Mouse (Mus musculus): ENCODE results near the gene Zfp94. TPM values are rescaled to one million over a fixed set of nuclear protein-coding genes. Genes with fewer than 3 reads are reported as not detected.

Gene Zfp94
- total RNA-seq (2023): not detected in 2 replicates

GRCm38 (mm10) chr7:24316567-24317092 lies at the start of gene Zfp94:
Gene Zfp94, minus strand, starts transcription at chr7:24316666.

GRCm38 (mm10) chr7:24348896-24349295 lies 32.4 kb upstream of the Zfp94 start, which contains the start of gene Lypd5:
Gene Lypd5, plus strand, starts transcription at chr7:24349196.

DNA sequence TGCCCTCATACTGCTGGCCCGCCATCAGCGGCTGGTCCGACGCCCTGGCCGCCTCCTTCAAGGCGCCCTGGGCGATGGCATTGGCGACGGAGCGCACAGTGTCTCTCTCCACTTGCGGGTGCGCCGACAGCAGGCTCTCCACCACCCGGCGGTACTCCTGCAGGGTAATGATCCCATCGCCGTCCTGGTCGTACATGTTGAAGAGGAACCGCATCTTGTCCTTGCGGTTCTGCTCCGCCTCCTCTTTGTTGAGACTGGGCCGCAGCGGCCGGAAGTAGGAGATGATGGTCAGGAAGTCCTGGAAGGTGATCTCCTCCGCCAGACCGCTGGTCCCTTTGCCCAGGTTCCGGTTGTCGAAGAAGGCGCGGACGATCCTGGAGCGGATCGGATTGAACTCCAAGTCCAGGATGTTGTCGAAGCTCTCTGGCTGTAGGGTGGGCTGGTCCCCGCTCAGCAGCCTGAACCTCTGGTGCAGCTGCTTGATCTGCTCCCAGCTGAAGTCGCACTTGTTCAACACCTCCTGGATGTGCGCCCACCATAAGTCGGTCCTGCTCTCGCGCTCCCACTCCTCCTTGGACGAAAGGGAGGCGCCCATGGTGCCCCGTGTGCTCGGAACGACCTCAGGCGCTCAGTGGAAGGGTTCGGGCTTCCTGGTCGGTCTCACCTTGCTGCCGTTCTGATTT lies 17.0 kb upstream of the Zfp94 start, which contains the start of gene Tescl:
Tescl (minus strand) TSS at position 633 of the 683 bp plus-strand sequence.

GRCm38 (mm10) chr7:24300771-24301282 lies 15.6 kb downstream of the Zfp94 start, which contains the start of gene Zfp61:
Gene Zfp61, minus strand, starts transcription at chr7:24301232.

DNA sequence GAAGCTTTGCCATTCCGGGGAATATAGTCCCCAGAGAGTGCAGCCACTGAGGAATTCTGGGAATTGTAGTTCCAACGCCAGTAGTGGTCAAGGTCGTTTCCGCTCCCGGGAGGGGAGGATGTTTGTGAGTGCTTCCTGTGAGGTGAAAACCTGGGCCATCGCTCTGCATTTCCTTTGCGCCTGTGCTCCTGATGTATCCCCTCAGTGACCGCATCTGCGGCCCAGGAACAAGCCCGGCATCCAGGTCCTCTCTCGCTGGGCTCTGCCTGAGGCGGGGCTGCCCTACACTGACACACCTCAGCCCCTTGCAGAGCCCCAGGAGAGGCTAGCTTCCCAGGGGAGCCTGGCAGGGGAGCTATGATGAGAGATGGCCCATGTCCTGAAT lies 46.2 kb downstream of the Zfp94 start, which contains the start of gene Zfp93:
Zfp93 (plus strand) TSS at position 133 of the 385 bp plus-strand sequence.

DNA sequence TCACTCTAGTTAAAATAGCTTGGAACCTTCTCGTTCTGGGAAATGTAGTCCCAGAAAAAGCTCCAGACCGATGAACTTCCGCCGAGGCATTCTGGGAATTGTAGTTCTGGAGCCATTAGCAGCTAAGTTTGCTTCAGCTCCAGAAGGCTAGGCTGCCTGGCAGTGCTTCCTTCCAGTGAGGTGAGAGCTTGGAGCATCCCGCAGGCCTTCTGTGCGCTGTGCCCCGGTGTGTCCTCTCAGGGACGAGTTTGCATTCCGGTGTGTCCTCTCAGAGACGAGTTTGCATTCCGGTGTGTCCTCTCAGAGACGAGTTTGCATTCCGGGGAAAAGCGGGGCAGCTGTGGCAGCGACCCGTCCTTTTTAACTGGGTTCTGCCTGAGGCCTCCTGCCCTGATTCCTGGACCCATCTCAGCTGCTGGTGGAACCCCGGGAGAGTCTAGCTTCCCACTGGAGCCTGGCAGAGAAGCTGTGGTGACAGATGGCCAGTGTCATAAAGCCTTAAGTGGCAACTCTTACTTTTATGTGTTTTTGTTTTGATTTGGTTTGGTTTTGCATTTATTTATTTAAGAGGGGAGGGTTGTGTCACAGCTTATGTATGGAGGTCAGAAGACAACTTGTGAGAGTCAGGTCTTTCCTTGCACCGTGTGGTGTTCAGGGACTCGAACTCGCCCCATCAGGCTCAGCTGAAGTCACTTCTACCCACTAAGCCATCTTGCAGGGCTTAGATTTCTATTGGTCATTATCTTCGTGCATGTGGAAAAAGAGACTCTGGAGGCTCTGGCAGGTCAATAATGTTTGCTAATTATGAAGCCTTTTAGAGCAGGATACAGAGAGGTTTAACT lies 61.6 kb downstream of the Zfp94 start, which contains the start of gene Zfp108:
Zfp108 (plus strand) TSS at position 162 of the 842 bp plus-strand sequence.

Other genes starting within 250 kb of the Zfp94 start
- gene Zfp180, start 234.7 kb downstream of the Zfp94 start, total RNA-seq (2023): 14.1 and 21.8 TPM in 2 replicates
- gene Zfp112, start 204.4 kb downstream of the Zfp94 start, total RNA-seq (2023): 2.0 TPM in 2 replicates
- gene Zfp235, start 182.5 kb downstream of the Zfp94 start, total RNA-seq (2023): 1.6 and 2.3 TPM in 2 replicates
- not detected in 2 replicates for gene Zfp114, start 141.6 kb downstream of the Zfp94 start, total RNA-seq (2023)
- gene Zfp111, start 105.2 kb downstream of the Zfp94 start, total RNA-seq (2023): 1.8 and 2.9 TPM in 2 replicates
- 0.39 and 1.1 TPM in 2 replicates for gene Zfp109, start 79.1 kb downstream of the Zfp94 start, total RNA-seq (2023)
- not detected in 2 replicates for gene Zfp108, start 61.9 kb downstream of the Zfp94 start, total RNA-seq (2023)
- gene Zfp93, start 46.2 kb downstream of the Zfp94 start, total RNA-seq (2023): 0.19 TPM in 1 of 2 replicates, not detected in the other
- gene Zfp61, start 15.4 kb downstream of the Zfp94 start, total RNA-seq (2023): 1.2 and 1.4 TPM in 2 replicates
- gene Tescl, start 17.3 kb upstream of the Zfp94 start, total RNA-seq (2023): not detected in 2 replicates
- not detected in 2 replicates for gene Lypd5, start 32.5 kb upstream of the Zfp94 start, total RNA-seq (2023)
- gene Kcnn4, start 53.6 kb upstream of the Zfp94 start, total RNA-seq (2023): 18.0 and 26.6 TPM in 2 replicates
- gene Smg9, start 83.0 kb upstream of the Zfp94 start, total RNA-seq (2023): 55.2 and 65.2 TPM in 2 replicates
- gene Irgc1, start 135.6 kb upstream of the Zfp94 start, total RNA-seq (2023): 2.0 and 2.1 TPM in 2 replicates
- gene Plaur, start 145.8 kb upstream of the Zfp94 start, total RNA-seq (2023): 1,192 and 1,464 TPM in 2 replicates
- gene Cadm4, start 165.4 kb upstream of the Zfp94 start, total RNA-seq (2023): 0.29 TPM in 1 of 2 replicates, not detected in the other
- 0.41 TPM in 1 of 2 replicates, not detected in the other for gene Zfp428, start 190.3 kb upstream of the Zfp94 start, total RNA-seq (2023)
- not detected in 2 replicates for gene AC161166.1, start 195.8 kb upstream of the Zfp94 start, total RNA-seq (2023)
- gene Irgq, start 214.0 kb upstream of the Zfp94 start, total RNA-seq (2023): 4.4 and 6.3 TPM in 2 replicates
- not detected in 2 replicates for gene Pinlyp, start 229.5 kb upstream of the Zfp94 start, total RNA-seq (2023)
- gene Xrcc1, start 229.6 kb upstream of the Zfp94 start, total RNA-seq (2023): 29.1 and 35.1 TPM in 2 replicates